Mouse (Mus musculus): ENCODE results near the gene Clmp. TPM values are rescaled to one million over a fixed set of nuclear protein-coding genes. Genes with fewer than 3 reads are reported as not detected.
A peak's percentile ranks its signal among the peaks of the same experiment; 100 is the strongest.

Gene Clmp
- total and polyA plus RNA-seq, 2 experiments from 2014 or later, result 42.3 to 66.0 TPM

DNA sequence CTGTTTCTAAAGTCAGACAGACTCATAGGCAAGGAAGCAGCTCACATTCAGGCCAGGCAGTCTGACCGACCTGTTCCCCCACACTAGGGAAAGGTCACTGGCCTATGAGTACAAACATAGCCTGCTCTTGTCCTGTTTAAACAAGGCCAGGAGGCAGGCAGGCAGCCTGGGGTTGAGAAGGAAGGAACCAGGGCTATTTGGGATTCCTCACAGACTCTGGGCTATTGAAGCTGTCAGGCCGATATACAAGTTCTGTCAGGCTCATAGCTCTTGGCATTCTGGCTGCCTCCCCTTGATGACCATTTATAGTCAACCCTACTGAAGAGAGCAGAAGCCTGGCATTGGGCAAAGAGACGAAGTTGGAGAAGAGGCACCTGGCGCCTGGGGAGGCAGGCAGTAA lies 25.9 kb downstream of the Clmp start:
- WGBS, result 64% methylated on average over 4 of the region's 4 CpGs
- ATAC-seq, result no peak
- no peak for TF ChIP-seq CTCF (IDR thresholded peaks at IDR 0.05; ENCODE audit: low read depth)

DNA sequence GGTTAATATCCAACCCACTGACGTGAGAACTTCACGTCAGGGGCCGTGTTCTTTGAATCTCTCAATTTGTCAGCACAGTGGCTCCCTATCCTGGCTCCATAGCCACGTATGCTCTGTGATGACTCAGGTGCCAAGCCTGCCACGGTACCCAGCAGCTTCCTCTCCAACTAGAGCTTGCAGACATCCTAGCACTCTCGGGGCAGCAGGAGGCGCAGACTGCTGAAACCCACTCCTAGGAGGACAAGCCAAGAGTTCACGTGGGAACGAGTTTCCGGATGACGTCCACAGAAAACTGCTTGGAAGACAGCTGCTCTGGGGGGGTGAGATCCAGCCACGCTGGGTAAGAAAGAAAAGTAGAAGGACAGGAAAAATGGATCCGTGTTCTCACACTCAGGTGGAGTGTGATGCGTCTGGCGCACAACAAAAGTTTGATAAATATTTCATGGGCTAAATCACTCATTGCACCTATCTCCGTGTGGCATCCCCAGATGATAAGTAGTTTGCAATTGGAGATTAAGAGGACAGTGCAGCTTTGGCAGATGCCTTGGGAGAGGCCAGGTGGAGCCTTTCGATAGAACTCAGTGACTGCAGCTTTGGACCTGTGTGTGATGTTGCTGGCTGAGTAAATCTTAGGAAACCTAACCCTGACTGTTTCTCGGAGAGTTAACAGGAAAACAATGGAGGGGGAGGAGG lies 31.6 kb downstream of the Clmp start:
- Histone ChIP-seq H3K4me2 (ENCODE audit: low read depth, low read length) (no peak overlapping the region), H3K4me3 (ENCODE audit: low read length) (no peak overlapping the region), H3K36me3 (ENCODE audit: insufficient read depth, low read length) (no peaks in the 10 kb centered on the region), H3K9ac (replicated peaks; ENCODE audit: low read length) (no peak overlapping the region), H3K27me3 (ENCODE audit: insufficient read depth, low read length) (no peaks in the 10 kb centered on the region), H3K4me1 (ENCODE audit: insufficient read depth, low read length) (no peaks in the 10 kb centered on the region; the same call in 1 of the 2 replicates), H3K9me3 (ENCODE audit: low read length) (no peaks in the 10 kb centered on the region), H3K27ac (no peak overlapping the region)
- WGBS, result 54% methylated on average over 18 of the region's 18 CpGs
- DNase-seq (ENCODE audit: low spot score) (no peak), ATAC-seq (peak; percentile 35; the same call in 1 of the 2 replicates)
- TF ChIP-seq CTCF (IDR thresholded peaks at IDR 0.05; ENCODE audit: low read depth), result 0 out of 2 replicates have a peak, but pooled peaks have one; percentile 18

More for the DNA sequence above, 25.9 kb downstream of the Clmp start:
- H3K27me3 ChIP-seq (ENCODE audit: insufficient read depth, low read length), result no peaks in the 10 kb centered on the region
- H3K9ac ChIP-seq (replicated peaks; ENCODE audit: low read length), result no peak overlapping the region
- no peaks in the 10 kb centered on the region for H3K36me3 ChIP-seq (ENCODE audit: insufficient read depth, low read length)
- H3K4me1 ChIP-seq (ENCODE audit: insufficient read depth, low read length), result peaks cover 14% of the 10 kb centered on the region
- no peak overlapping the region for H3K4me3 ChIP-seq (ENCODE audit: low read length)
- no peak for DNase-seq (ENCODE audit: low spot score)
- H3K27ac ChIP-seq, result no peak overlapping the region; the same call in 1 of the 2 replicates
- H3K4me2 ChIP-seq (ENCODE audit: low read depth, low read length), result no peak overlapping the region
- no peaks in the 10 kb centered on the region for H3K9me3 ChIP-seq (ENCODE audit: low read length)

DNA sequence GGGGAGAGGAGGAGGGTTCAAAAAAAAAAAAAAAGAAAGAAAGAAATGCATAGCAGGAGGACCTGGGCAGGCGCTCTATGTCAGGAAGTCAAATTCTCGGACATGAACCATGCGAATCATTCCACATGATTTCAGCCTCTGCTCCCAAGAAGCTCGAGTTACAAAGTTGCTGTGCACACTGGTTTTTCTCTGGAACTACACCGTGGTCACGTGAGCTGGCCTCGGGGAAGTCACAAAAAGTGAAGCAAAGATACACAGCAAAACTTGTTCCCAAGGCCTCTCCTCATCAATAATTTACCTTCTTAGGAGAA lies 32.1 kb downstream of the Clmp start:
- DNase-seq (ENCODE audit: low spot score) (no peak), ATAC-seq (no peak)
- no peaks in the 10 kb centered on the region for H3K27me3 ChIP-seq (ENCODE audit: insufficient read depth, low read length)
- no peak for TF ChIP-seq CTCF (IDR thresholded peaks at IDR 0.05; ENCODE audit: low read depth)
- no peaks in the 10 kb centered on the region; the same call in 1 of the 2 replicates for H3K4me1 ChIP-seq (ENCODE audit: insufficient read depth, low read length)
- WGBS, result 27% methylated on average over 7 of the region's 7 CpGs
- no peaks in the 10 kb centered on the region for H3K36me3 ChIP-seq (ENCODE audit: insufficient read depth, low read length)
- H3K9ac ChIP-seq (replicated peaks; ENCODE audit: low read length), result no peak overlapping the region
- H3K27ac ChIP-seq, result no peak overlapping the region
- no peaks in the 10 kb centered on the region for H3K9me3 ChIP-seq (ENCODE audit: low read length)
- no peak overlapping the region for H3K4me2 ChIP-seq (ENCODE audit: low read depth, low read length)
- no peak overlapping the region for H3K4me3 ChIP-seq (ENCODE audit: low read length)

DNA sequence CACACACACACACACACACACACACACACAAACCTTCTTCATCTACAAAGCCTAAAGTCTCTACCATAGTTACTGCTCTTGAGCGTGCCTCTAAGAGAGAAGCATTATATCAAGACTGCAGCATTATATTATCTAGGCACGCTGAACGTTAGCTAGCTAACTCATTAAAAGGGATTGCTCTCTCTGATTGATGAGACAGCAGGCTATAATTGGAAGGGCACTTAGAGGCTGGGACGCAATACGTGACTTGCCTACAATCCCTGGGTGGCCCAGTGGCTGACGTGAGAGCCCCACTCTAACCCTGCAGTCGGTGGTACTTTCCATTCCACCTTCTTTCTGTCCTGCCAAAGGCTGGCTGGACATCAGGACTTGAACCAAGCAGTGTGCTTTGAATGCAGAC lies 35.1 kb downstream of the Clmp start:
- Histone ChIP-seq H3K27me3 (ENCODE audit: insufficient read depth, low read length) (no peaks in the 10 kb centered on the region), H3K4me3 (ENCODE audit: low read length) (no peak overlapping the region), H3K27ac (no peak overlapping the region), H3K9me3 (ENCODE audit: low read length) (no peaks in the 10 kb centered on the region), H3K36me3 (ENCODE audit: insufficient read depth, low read length) (no peaks in the 10 kb centered on the region), H3K4me1 (ENCODE audit: insufficient read depth, low read length) (no peaks in the 10 kb centered on the region; the same call in 1 of the 2 replicates), H3K9ac (replicated peaks; ENCODE audit: low read length) (no peak overlapping the region), H3K4me2 (ENCODE audit: low read depth, low read length) (no peak overlapping the region)
- no peak for ATAC-seq
- TF ChIP-seq CTCF (IDR thresholded peaks at IDR 0.05; ENCODE audit: low read depth), result no peak
- WGBS, result 51% methylated on average over 7 of the region's 7 CpGs
- DNase-seq (ENCODE audit: low spot score), result no peak

DNA sequence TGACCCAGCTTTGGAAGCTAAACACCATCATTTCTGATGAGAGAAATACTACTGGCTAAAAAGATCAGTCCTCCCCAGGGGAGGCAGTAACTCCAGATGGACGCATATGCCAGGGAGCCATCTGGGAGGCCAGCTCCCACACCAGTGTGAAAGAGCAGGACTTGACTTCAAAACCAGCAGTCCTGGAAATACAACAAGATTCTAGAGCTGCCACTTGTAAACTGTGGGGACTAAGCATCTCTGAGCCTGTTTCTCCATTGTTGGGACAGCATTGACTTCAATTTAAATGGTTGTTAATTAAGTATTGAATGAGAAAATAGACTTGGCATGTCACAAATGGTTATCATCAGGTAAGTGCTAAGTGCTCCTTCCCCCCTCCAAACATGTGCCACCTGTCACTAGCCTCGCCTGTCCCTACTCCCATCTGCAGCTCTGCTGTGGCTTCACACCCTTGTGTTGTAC lies 37.6 kb downstream of the Clmp start:
- no peak overlapping the region for H3K4me3 ChIP-seq (ENCODE audit: low read length)
- H3K4me1 ChIP-seq (ENCODE audit: insufficient read depth, low read length), result no peaks in the 10 kb centered on the region; the same call in 1 of the 2 replicates
- TF ChIP-seq CTCF (IDR thresholded peaks at IDR 0.05; ENCODE audit: low read depth), result no peak
- peak; percentile 81 for ATAC-seq
- peak; percentile 62 for DNase-seq (ENCODE audit: low spot score)
- no peaks in the 10 kb centered on the region for H3K9me3 ChIP-seq (ENCODE audit: low read length)
- no peak overlapping the region for H3K9ac ChIP-seq (replicated peaks; ENCODE audit: low read length)
- H3K27me3 ChIP-seq (ENCODE audit: insufficient read depth, low read length), result no peaks in the 10 kb centered on the region
- no peak overlapping the region for H3K4me2 ChIP-seq (ENCODE audit: low read depth, low read length)
- peak overlapping the region; percentile 22 for H3K27ac ChIP-seq
- 51% methylated on average over 2 of the region's 2 CpGs for WGBS
- no peaks in the 10 kb centered on the region for H3K36me3 ChIP-seq (ENCODE audit: insufficient read depth, low read length)

DNA sequence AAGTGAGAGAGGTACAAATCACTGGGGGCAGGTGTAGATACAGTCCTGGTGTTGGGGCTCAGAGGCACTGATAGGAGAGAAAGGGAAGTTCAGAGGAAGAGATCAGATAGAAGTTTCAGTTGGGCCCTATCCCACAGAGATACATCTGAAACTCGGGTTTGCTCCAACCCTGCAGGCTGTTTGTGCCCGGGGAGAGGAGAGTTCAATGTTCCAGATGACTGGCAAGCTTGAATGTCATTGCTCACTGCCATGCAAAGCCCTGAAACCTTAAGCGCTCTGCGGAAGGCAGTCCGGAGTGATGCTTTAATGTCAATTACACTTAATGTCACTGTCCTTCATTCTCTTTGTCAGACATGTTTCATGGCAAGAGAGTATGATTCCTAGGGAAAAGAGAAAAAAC lies 39.2 kb downstream of the Clmp start:
- ATAC-seq, result peak; percentile 16; the same call in 1 of the 2 replicates

More for the DNA sequence above, 39.2 kb downstream of the Clmp start:
- no peak for TF ChIP-seq CTCF (IDR thresholded peaks at IDR 0.05; ENCODE audit: low read depth)
- H3K4me2 ChIP-seq (ENCODE audit: low read depth, low read length), result no peak overlapping the region
- no peaks in the 10 kb centered on the region; the same call in 1 of the 2 replicates for H3K4me1 ChIP-seq (ENCODE audit: insufficient read depth, low read length)
- H3K9ac ChIP-seq (replicated peaks; ENCODE audit: low read length), result no peak overlapping the region
- no peaks in the 10 kb centered on the region for H3K27me3 ChIP-seq (ENCODE audit: insufficient read depth, low read length)
- no peak overlapping the region for H3K4me3 ChIP-seq (ENCODE audit: low read length)
- DNase-seq (ENCODE audit: low spot score), result no peak
- H3K27ac ChIP-seq, result no peak overlapping the region
- 49% methylated on average over 5 of the region's 5 CpGs for WGBS
- no peaks in the 10 kb centered on the region for H3K9me3 ChIP-seq (ENCODE audit: low read length)
- H3K36me3 ChIP-seq (ENCODE audit: insufficient read depth, low read length), result no peaks in the 10 kb centered on the region
